Mouse (Mus musculus) lung, adult 2 months (tissue): ENCODE data around the gene Aip.

Experiments used
- CTCF ChIP-seq: fragments of 200-500 bp; IDR thresholded peaks from 2 replicates; pipeline ENCODE4 v1.5.1; 2011; ENCODE audit warnings: mild to moderate bottlenecking, low read length, control low read depth; ENCODE audit not compliant: insufficient read depth
- POLR2A ChIP-seq: fragments of 200-500 bp; IDR thresholded peaks from 2 replicates; pipeline ENCODE4 v1.6.1; 2011; ENCODE audit warnings: low read depth, mild to moderate bottlenecking, control low read depth, low read length, borderline replicate concordance; ENCODE audit errors: extremely low read depth

DNA sequence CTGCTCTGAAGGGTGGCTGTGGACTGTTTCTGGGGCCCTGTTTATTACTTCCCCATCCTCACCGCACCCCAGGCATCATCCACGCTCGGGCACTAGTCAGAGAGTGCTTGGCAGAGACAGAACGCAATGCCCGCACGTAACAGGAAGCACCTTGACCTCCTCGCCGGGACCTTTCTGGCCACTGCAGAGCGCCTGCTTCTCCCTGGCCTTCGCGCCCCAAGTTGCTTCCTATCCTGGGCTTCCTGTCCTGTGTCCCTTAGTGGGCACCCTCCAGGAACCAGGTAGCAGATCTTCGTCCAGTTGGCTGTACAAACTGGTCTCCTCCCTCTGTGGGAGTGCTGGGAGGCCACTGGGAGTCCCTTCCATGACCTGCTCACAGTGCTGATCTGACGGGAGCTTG lies 27.2 kb downstream of the Aip start:
- TF ChIP-seq CTCF = no peak
- TF ChIP-seq POLR2A = no peak
